Mouse (Mus musculus) CH12.LX (cell line): ENCODE measurements around the gene Tusc2.

Source experiments
- CHD1 ChIP-seq: IDR thresholded peaks from 2 replicates; pipeline ENCODE4 v1.6.1; 2012; ENCODE audit warnings: low read depth, low read length, improper control_type of control experiment, inconsistent platforms
- EP300 ChIP-seq: IDR thresholded peaks from 2 replicates; pipeline ENCODE4 v1.6.1; 2011; ENCODE audit warnings: low read length, improper control_type of control experiment
- MAX ChIP-seq: IDR thresholded peaks from 2 replicates; pipeline ENCODE4 v1.6.1; 2011; ENCODE audit warnings: low read length, improper control_type of control experiment
- MXI1 ChIP-seq: IDR thresholded peaks from 2 replicates; pipeline ENCODE4 v1.6.1; 2011; ENCODE audit warnings: mild to moderate bottlenecking, low read depth, low read length, improper control_type of control experiment
- MYC ChIP-seq: IDR thresholded peaks from 2 replicates; pipeline ENCODE4 v1.6.1; 2011; ENCODE audit warnings: low read depth, mild to moderate bottlenecking, improper control_type of control experiment, low read length
- POLR2A ChIP-seq: IDR thresholded peaks from 2 replicates; pipeline ENCODE4 v1.6.1; 2011; ENCODE audit warnings: low read depth, mild to moderate bottlenecking, improper control_type of control experiment, low read length
- POLR2AphosphoS2 ChIP-seq: IDR thresholded peaks from 2 replicates; pipeline ENCODE4 v1.6.1; 2011; ENCODE audit warnings: low read depth, low read length, improper control_type of control experiment
- SMC3 ChIP-seq: IDR thresholded peaks from 2 replicates; pipeline ENCODE4 v1.6.1; 2011; ENCODE audit warnings: low read depth, low read length, improper control_type of control experiment
- TCF12 ChIP-seq: IDR thresholded peaks from 2 replicates; pipeline ENCODE4 v1.6.1; 2014; ENCODE audit warnings: low read depth, mild to moderate bottlenecking, inconsistent platforms, low read length, improper control_type of control experiment
- ZC3H11A ChIP-seq: IDR thresholded peaks from 2 replicates; pipeline ENCODE4 v1.6.1; 2012; ENCODE audit warnings: low read depth, mild to moderate bottlenecking, inconsistent platforms, low read length, improper control_type of control experiment

DNA sequence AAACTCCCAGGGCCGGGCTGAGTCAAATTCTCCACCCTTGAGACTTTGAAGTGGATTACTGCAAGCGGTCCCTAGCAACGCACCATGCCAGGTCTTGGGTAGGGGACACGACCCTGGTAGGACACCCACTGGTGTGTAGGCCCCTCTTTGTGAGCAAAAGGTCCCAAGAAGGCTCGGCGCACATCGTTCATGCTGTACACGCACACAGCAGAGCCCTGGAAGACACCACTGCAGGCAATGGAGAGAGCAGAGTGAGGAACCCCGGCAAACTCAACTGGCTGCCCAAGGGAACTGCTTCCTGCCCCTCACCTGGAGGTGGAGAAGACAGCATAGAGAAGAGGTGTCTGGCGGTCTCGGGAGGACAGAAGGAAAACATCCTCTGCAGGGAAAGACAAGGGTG, 38.2 kb downstream of the Tusc2 start:
- TF ChIP-seq POLR2A, result no peak
- no peak for TF ChIP-seq SMC3
- TF ChIP-seq POLR2AphosphoS2, result no peak
- TF ChIP-seq EP300, result no peak
- no peak for TF ChIP-seq MYC
- no peak for TF ChIP-seq MAX
- TF ChIP-seq MXI1, result no peak
- TF ChIP-seq ZC3H11A, result no peak
- TF ChIP-seq CHD1, result no peak
- TF ChIP-seq TCF12, result no peak
